In genomic region chr7:16930850-16931249, GRCm38 (mm10) we compare ENCODE assay signal across 9 mouse cellular contexts. TPM values are rescaled to one million over a fixed set of nuclear protein-coding genes. Genes with fewer than 3 reads are reported as not detected.
DNase-seq lines count a peak whose midpoint lies in the region; ATAC-seq and TF ChIP-seq lines count a peak whose summit lies in the region.
"Had no signal": no experiment of that assay in that cellular context is flagged by ENCODE, and none has a peak within 500 bp of the region (broad histone marks: within the 10 kb centered on the region; RNA-seq: fewer than 3 reads in every experiment).

No protein-coding gene starts in this region.

- H3K27me3 ChIP-seq in intestine, embryonic 16.5 days (replicated peaks; ENCODE audit: control insufficient read depth, insufficient read depth, low read length): no peaks in the 10 kb centered on the region
- H3K27me3 ChIP-seq in lung, postnatal 0 days (replicated peaks; ENCODE audit: insufficient read depth, low read length): no peaks in the 10 kb centered on the region

- no peaks in the 10 kb centered on the region for H3K36me3 ChIP-seq in intestine, embryonic 16.5 days (ENCODE audit: control insufficient read depth, insufficient read depth, low read length)
- no peaks in the 10 kb centered on the region for H3K36me3 ChIP-seq in lung, postnatal 0 days (ENCODE audit: insufficient read depth, low read length)

- no peak overlapping the region for H3K4me2 ChIP-seq in intestine, embryonic 16.5 days (ENCODE audit: low read depth, low read length)
- H3K4me2 ChIP-seq in lung, postnatal 0 days (replicated peaks; ENCODE audit: low read depth, low read length): no peak overlapping the region

- no peaks in the 10 kb centered on the region for H3K4me1 ChIP-seq in bone marrow, adult 2 months (ENCODE audit: control insufficient read depth, insufficient read depth, low read length)
- no peaks in the 10 kb centered on the region for H3K4me1 ChIP-seq in intestine, embryonic 16.5 days (ENCODE audit: control insufficient read depth, insufficient read depth, low read length)
- no peaks in the 10 kb centered on the region for H3K4me1 ChIP-seq in lung, postnatal 0 days (ENCODE audit: insufficient read depth, low read depth, low read length)

- H3K9me3 ChIP-seq in intestine, embryonic 16.5 days (ENCODE audit: control insufficient read depth, low read length): no peaks in the 10 kb centered on the region
- no peaks in the 10 kb centered on the region for H3K9me3 ChIP-seq in lung, postnatal 0 days (ENCODE audit: low read length)

- peak; percentile 51; the same call in 1 of the 2 replicates for TF ChIP-seq CTCF in bone marrow, adult 2 months (IDR thresholded peaks at IDR 0.05; ENCODE audit: control insufficient read depth, insufficient read depth, low read length)
- TF ChIP-seq CTCF in lung, postnatal 0 days (IDR thresholded peaks at IDR 0.05): peak; percentile 82

- no peak for TF ChIP-seq EP300 in lung, postnatal 0 days (IDR thresholded peaks at IDR 0.05)

- no peak overlapping the region for H3K27ac ChIP-seq in bone marrow, adult 2 months (ENCODE audit: control insufficient read depth, insufficient read depth, low read depth, low read length, poor library complexity)
- no peak overlapping the region for H3K27ac ChIP-seq in intestine, embryonic 16.5 days (ENCODE audit: low read length)
- H3K27ac ChIP-seq in lung, postnatal 0 days (ENCODE audit: low read length): no peak overlapping the region

- DNase-seq in urinary bladder, postnatal 14 days (ENCODE audit: low spot score): peak; percentile 73
- DNase-seq in urinary bladder, postnatal 4 days (ENCODE audit: low spot score in 2 of 2): no peak
- peak; percentile 74 for DNase-seq in lung, postnatal 0 days (ENCODE audit: low spot score)
- peak; percentile 74 for DNase-seq in right cerebral cortex, postnatal 4 days

- H3K9ac ChIP-seq in intestine, embryonic 16.5 days (ENCODE audit: low read depth, low read length): no peak overlapping the region
- H3K9ac ChIP-seq in lung, postnatal 0 days (replicated peaks; ENCODE audit: low read depth): no peak overlapping the region

- no peak for TF ChIP-seq POLR2A in bone marrow, adult 2 months (IDR thresholded peaks at IDR 0.05; ENCODE audit: borderline replicate concordance, control insufficient read depth, low read depth, low read length)

- WGBS in bone marrow, adult 2 months: 6% methylated on average over 1 of the region's 1 CpGs
- 13% methylated on average over 1 of the region's 1 CpGs for WGBS in intestine, embryonic 16.5 days
- WGBS in lung, postnatal 0 days: 4% methylated on average over 1 of the region's 1 CpGs

- peak; percentile 84 for ATAC-seq in erythroid progenitor cell, adult 5-6 weeks (replicated peaks; ENCODE audit: low FRiP score, poor library complexity, severe bottlenecking)
- ATAC-seq in intestine, embryonic 16.5 days: 0 out of 2 replicates have a peak, but pooled peaks have one; percentile 12
- ATAC-seq in lung, postnatal 0 days: no peak

- no peak overlapping the region for H3K4me3 ChIP-seq in bone marrow, adult 2 months (replicated peaks; ENCODE audit: control insufficient read depth, low read depth, low read length)
- no peak overlapping the region for H3K4me3 ChIP-seq in intestine, embryonic 16.5 days (ENCODE audit: low read length)
- H3K4me3 ChIP-seq in lung, postnatal 0 days (ENCODE audit: low read depth, low read length): no peak overlapping the region
- H3K4me3 ChIP-seq: myocyte had no signal

RNA-seq across cellular contexts. Expression of gene Calm3, which starts 6.9 kb away (rescaled TPM):
- 307 and 376 TPM in 2 replicates for polyA plus RNA-seq in bone marrow, adult 2 months (2011; ENCODE audit: insufficient read depth, insufficient read length, low replicate concordance, missing spikeins)
- total RNA-seq in erythroid progenitor cell, adult 5-6 weeks (2015; ENCODE audit: low replicate concordance): 131 and 141 TPM in 2 replicates
- 258 and 325 TPM in 2 replicates for total RNA-seq in erythroid progenitor cell, adult 5-6 weeks (2017; ENCODE audit: low replicate concordance)
- 163 and 171 TPM in 2 replicates for polyA plus RNA-seq in intestine, embryonic 16.5 days (2015; fragmentation: Nextera tagmentation; extraction: Ambion mirVana)
- 61.7 and 63.6 TPM in 2 replicates for polyA plus RNA-seq in lung, postnatal 0 days (2015; fragmentation: Nextera tagmentation; extraction: Ambion mirVana)

RNA-seq across cellular contexts. Expression of gene Pnmal2, which starts 13.6 kb away (rescaled TPM):
- not detected in 2 replicates for polyA plus RNA-seq in bone marrow, adult 2 months (2011; ENCODE audit: insufficient read depth, insufficient read length, low replicate concordance, missing spikeins)
- not detected in 2 replicates for total RNA-seq in erythroid progenitor cell, adult 5-6 weeks (2015; ENCODE audit: low replicate concordance)
- total RNA-seq in erythroid progenitor cell, adult 5-6 weeks (2017; ENCODE audit: low replicate concordance): not detected in 2 replicates
- 4.9 and 5.4 TPM in 2 replicates for polyA plus RNA-seq in intestine, embryonic 16.5 days (2015; fragmentation: Nextera tagmentation; extraction: Ambion mirVana)
- polyA plus RNA-seq in lung, postnatal 0 days (2015; fragmentation: Nextera tagmentation; extraction: Ambion mirVana): 1.9 and 2.0 TPM in 2 replicates

RNA-seq across cellular contexts. Expression of gene Ptgir, which starts 24.6 kb away (rescaled TPM):
- 8.3 and 13.0 TPM in 2 replicates for polyA plus RNA-seq in bone marrow, adult 2 months (2011; ENCODE audit: insufficient read depth, insufficient read length, low replicate concordance, missing spikeins)
- total RNA-seq in erythroid progenitor cell, adult 5-6 weeks (2015; ENCODE audit: low replicate concordance): 0.36 and 6.7 TPM in 2 replicates
- total RNA-seq in erythroid progenitor cell, adult 5-6 weeks (2017; ENCODE audit: low replicate concordance): 1.9 and 2.0 TPM in 2 replicates
- polyA plus RNA-seq in intestine, embryonic 16.5 days (2015; fragmentation: Nextera tagmentation; extraction: Ambion mirVana): 2.5 and 3.2 TPM in 2 replicates
- polyA plus RNA-seq in lung, postnatal 0 days (2015; fragmentation: Nextera tagmentation; extraction: Ambion mirVana): 2.0 and 2.4 TPM in 2 replicates

RNA-seq across cellular contexts. Expression of gene Pnmal1, which starts 28.6 kb away (rescaled TPM):
- not detected in 2 replicates for polyA plus RNA-seq in bone marrow, adult 2 months (2011; ENCODE audit: insufficient read depth, insufficient read length, low replicate concordance, missing spikeins)
- total RNA-seq in erythroid progenitor cell, adult 5-6 weeks (2015; ENCODE audit: low replicate concordance): not detected in 2 replicates
- not detected in 2 replicates for total RNA-seq in erythroid progenitor cell, adult 5-6 weeks (2017; ENCODE audit: low replicate concordance)
- polyA plus RNA-seq in intestine, embryonic 16.5 days (2015; fragmentation: Nextera tagmentation; extraction: Ambion mirVana): 2.7 and 2.9 TPM in 2 replicates
- 0.04 TPM in 1 of 2 replicates, not detected in the other for polyA plus RNA-seq in lung, postnatal 0 days (2015; fragmentation: Nextera tagmentation; extraction: Ambion mirVana)
- polyA plus RNA-seq: gonadal fat pad, adult 2 months had no signal

RNA-seq across cellular contexts. Expression of gene Gng8, which starts 39.3 kb away (rescaled TPM):
- polyA plus RNA-seq in bone marrow, adult 2 months (2011; ENCODE audit: insufficient read depth, insufficient read length, low replicate concordance, missing spikeins): not detected in 2 replicates
- not detected in 2 replicates for total RNA-seq in erythroid progenitor cell, adult 5-6 weeks (2015; ENCODE audit: low replicate concordance)
- total RNA-seq in erythroid progenitor cell, adult 5-6 weeks (2017; ENCODE audit: low replicate concordance): not detected in 2 replicates
- polyA plus RNA-seq in intestine, embryonic 16.5 days (2015; fragmentation: Nextera tagmentation; extraction: Ambion mirVana): 7.8 and 9.2 TPM in 2 replicates
- polyA plus RNA-seq in lung, postnatal 0 days (2015; fragmentation: Nextera tagmentation; extraction: Ambion mirVana): 5.2 and 6.6 TPM in 2 replicates

Comparison
In these comparisons a context has a peak if more than half of its experiments do, and no peak if none do; other contexts are left out.
1. DNase-seq: peak in urinary bladder, postnatal 14 days (single experiment), lung, postnatal 0 days (single experiment) and right cerebral cortex, postnatal 4 days (single experiment); none in urinary bladder, postnatal 4 days (0 of 2).